Mouse (Mus musculus): ENCODE data around the gene Plcg2. TPM values are rescaled to one million over a fixed set of nuclear protein-coding genes. Genes with fewer than 3 reads are reported as not detected.

Gene Plcg2
- polyA plus RNA-seq (2012; rRNA removed) (3.6 and 3.8 TPM in 2 replicates), polyA plus RNA-seq (2014; fragmentation: Nextera tagmentation; extraction: Ambion mirVana) (3.2 and 5.6 TPM in 2 replicates)

GRCm38 (mm10) chr8:117498179-117498914 is at the start of gene Plcg2:
TSS of gene Plcg2 (plus strand) at chr8:117498291.
- no peaks in the 10 kb centered on the region for H3K9me3 ChIP-seq (ENCODE audit: control insufficient read depth, low read length)
- 1% methylated on average over 57 of the region's 62 CpGs for WGBS
- no peak for TF ChIP-seq POLR2A (IDR thresholded peaks at IDR 0.05; ENCODE audit: borderline replicate concordance, extremely low read depth, insufficient read depth, insufficient read length)
- H3K9ac ChIP-seq (ENCODE audit: low read depth, low read length, severe bottlenecking) = peak within 1 kb of the TSS; percentile 57
- peaks cover 10% of the 10 kb centered on the region for H3K4me1 ChIP-seq (ENCODE audit: control insufficient read depth, insufficient read depth, low read length)
- peak within 1 kb of the TSS; percentile 53 for H3K4me3 ChIP-seq (replicated peaks; ENCODE audit: low read length)
- no peak for ATAC-seq (ENCODE audit: low FRiP score, low read depth)
- peak within 1 kb of the TSS; percentile 99 for H3K4me2 ChIP-seq (replicated peaks; ENCODE audit: low read depth, low read length, severe bottlenecking)
- no peaks in the 10 kb centered on the region for H3K36me3 ChIP-seq (ENCODE audit: control insufficient read depth, insufficient read depth, low read length)
- no peak for DNase-seq (ENCODE audit: low spot score)
- H3K27me3 ChIP-seq (ENCODE audit: control insufficient read depth, insufficient read depth, low read length) = peaks cover 24% of the 10 kb centered on the region
- no peak within 1 kb of the TSS for H3K27ac ChIP-seq (replicated peaks; ENCODE audit: low read depth, low read length)

- WGBS = 83% methylated on average over 9 of the region's 9 CpGs
- Histone ChIP-seq H3K4me3 (replicated peaks; ENCODE audit: low read length) (no peak overlapping the region), H3K9me3 (ENCODE audit: control insufficient read depth, low read length) (no peaks in the 10 kb centered on the region), H3K36me3 (ENCODE audit: control insufficient read depth, insufficient read depth, low read length) (peaks cover 87% of the 10 kb centered on the region), H3K27ac (replicated peaks; ENCODE audit: low read depth, low read length) (no peak overlapping the region), H3K27me3 (ENCODE audit: control insufficient read depth, insufficient read depth, low read length) (no peaks in the 10 kb centered on the region), H3K9ac (ENCODE audit: low read depth, low read length, severe bottlenecking) (no peak overlapping the region), H3K4me1 (ENCODE audit: control insufficient read depth, insufficient read depth, low read length) (no peaks in the 10 kb centered on the region), H3K4me2 (replicated peaks; ENCODE audit: low read depth, low read length, severe bottlenecking) (no peak overlapping the region)
- ATAC-seq (ENCODE audit: low FRiP score, low read depth) = no peak
- no peak for TF ChIP-seq POLR2A (IDR thresholded peaks at IDR 0.05; ENCODE audit: borderline replicate concordance, extremely low read depth, insufficient read depth, insufficient read length)
- no peak for DNase-seq (ENCODE audit: low spot score)
Measured at GRCm38 (mm10) chr8:117451072-117451471, 47.0 kb upstream of the Plcg2 start.

- Histone ChIP-seq H3K4me2 (replicated peaks; ENCODE audit: low read depth, low read length, severe bottlenecking) (no peak overlapping the region), H3K27me3 (ENCODE audit: control insufficient read depth, insufficient read depth, low read length) (no peaks in the 10 kb centered on the region), H3K9me3 (ENCODE audit: control insufficient read depth, low read length) (no peaks in the 10 kb centered on the region), H3K4me3 (replicated peaks; ENCODE audit: low read length) (no peak overlapping the region), H3K27ac (replicated peaks; ENCODE audit: low read depth, low read length) (no peak overlapping the region), H3K9ac (ENCODE audit: low read depth, low read length, severe bottlenecking) (no peak overlapping the region), H3K36me3 (ENCODE audit: control insufficient read depth, insufficient read depth, low read length) (peaks cover 86% of the 10 kb centered on the region), H3K4me1 (ENCODE audit: control insufficient read depth, insufficient read depth, low read length) (no peaks in the 10 kb centered on the region)
- TF ChIP-seq POLR2A (IDR thresholded peaks at IDR 0.05; ENCODE audit: borderline replicate concordance, extremely low read depth, insufficient read depth, insufficient read length) = no peak
- no peak for ATAC-seq (ENCODE audit: low FRiP score, low read depth)
- 86% methylated on average over 6 of the region's 6 CpGs for WGBS
- no peak for DNase-seq (ENCODE audit: low spot score)
Measured at GRCm38 (mm10) chr8:117453974-117454373, 44.1 kb upstream of the Plcg2 start.

DNA sequence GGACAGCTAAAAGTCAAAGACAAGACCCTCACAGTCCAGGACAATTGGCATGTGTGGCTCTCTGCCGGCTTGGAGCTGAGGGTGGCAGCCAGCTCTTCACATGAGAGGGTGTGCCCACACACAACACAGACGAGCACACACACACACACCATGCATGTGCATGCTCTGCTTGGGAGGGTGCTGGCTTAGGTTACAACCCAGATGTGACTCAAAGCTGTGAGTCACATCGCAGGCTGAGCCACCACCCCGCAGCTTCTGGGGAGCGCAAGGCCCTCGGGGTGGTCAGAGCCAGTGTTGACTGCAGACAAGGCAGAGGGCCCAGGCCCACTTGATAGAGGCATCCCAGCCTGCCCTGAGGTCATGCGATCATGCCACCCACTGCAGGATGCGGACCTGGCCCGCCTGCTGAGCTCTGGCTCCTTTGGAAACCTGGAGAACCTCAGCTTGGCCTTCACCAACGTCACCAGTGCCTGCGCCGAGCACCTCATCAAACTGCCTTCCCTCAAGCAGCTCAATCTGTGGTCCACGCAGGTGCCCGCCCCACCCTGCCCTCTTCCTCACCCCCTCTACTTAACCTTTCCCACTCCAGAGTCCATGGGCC is 43.5 kb upstream of the Plcg2 start:
- Histone ChIP-seq H3K4me1 (ENCODE audit: control insufficient read depth, insufficient read depth, low read length) (no peaks in the 10 kb centered on the region), H3K4me2 (replicated peaks; ENCODE audit: low read depth, low read length, severe bottlenecking) (no peak overlapping the region), H3K27me3 (ENCODE audit: control insufficient read depth, insufficient read depth, low read length) (no peaks in the 10 kb centered on the region), H3K27ac (replicated peaks; ENCODE audit: low read depth, low read length) (no peak overlapping the region), H3K36me3 (ENCODE audit: control insufficient read depth, insufficient read depth, low read length) (peaks cover 88% of the 10 kb centered on the region), H3K4me3 (replicated peaks; ENCODE audit: low read length) (no peak overlapping the region), H3K9me3 (ENCODE audit: control insufficient read depth, low read length) (no peaks in the 10 kb centered on the region), H3K9ac (ENCODE audit: low read depth, low read length, severe bottlenecking) (no peak overlapping the region)
- DNase-seq (ENCODE audit: low spot score) = no peak
- TF ChIP-seq POLR2A (IDR thresholded peaks at IDR 0.05; ENCODE audit: borderline replicate concordance, extremely low read depth, insufficient read depth, insufficient read length) = no peak
- no peak for ATAC-seq (ENCODE audit: low FRiP score, low read depth)
- WGBS = 89% methylated on average over 13 of the region's 14 CpGs

- Histone ChIP-seq H3K27me3 (ENCODE audit: control insufficient read depth, insufficient read depth, low read length) (no peaks in the 10 kb centered on the region), H3K27ac (replicated peaks; ENCODE audit: low read depth, low read length) (no peak overlapping the region), H3K4me2 (replicated peaks; ENCODE audit: low read depth, low read length, severe bottlenecking) (no peak overlapping the region), H3K9me3 (ENCODE audit: control insufficient read depth, low read length) (no peaks in the 10 kb centered on the region), H3K36me3 (ENCODE audit: control insufficient read depth, insufficient read depth, low read length) (peaks cover 77% of the 10 kb centered on the region), H3K4me1 (ENCODE audit: control insufficient read depth, insufficient read depth, low read length) (no peaks in the 10 kb centered on the region), H3K9ac (ENCODE audit: low read depth, low read length, severe bottlenecking) (no peak overlapping the region), H3K4me3 (replicated peaks; ENCODE audit: low read length) (no peak overlapping the region)
- ATAC-seq (ENCODE audit: low FRiP score, low read depth) (no peak), DNase-seq (ENCODE audit: low spot score) (no peak)
- 97% methylated on average over 6 of the region's 6 CpGs for WGBS
- no peak for TF ChIP-seq POLR2A (IDR thresholded peaks at IDR 0.05; ENCODE audit: borderline replicate concordance, extremely low read depth, insufficient read depth, insufficient read length)
Measured at GRCm38 (mm10) chr8:117455701-117456100, 42.4 kb upstream of the Plcg2 start.
